Mouse (Mus musculus): ENCODE data around the gene Tle6. TPM values are rescaled to one million over a fixed set of nuclear protein-coding genes. Genes with fewer than 3 reads are reported as not detected.

Gene Tle6
- total RNA-seq, 4 experiments from 2014 or later, result 10.3 to 17.2 (median 14.0) TPM

DNA sequence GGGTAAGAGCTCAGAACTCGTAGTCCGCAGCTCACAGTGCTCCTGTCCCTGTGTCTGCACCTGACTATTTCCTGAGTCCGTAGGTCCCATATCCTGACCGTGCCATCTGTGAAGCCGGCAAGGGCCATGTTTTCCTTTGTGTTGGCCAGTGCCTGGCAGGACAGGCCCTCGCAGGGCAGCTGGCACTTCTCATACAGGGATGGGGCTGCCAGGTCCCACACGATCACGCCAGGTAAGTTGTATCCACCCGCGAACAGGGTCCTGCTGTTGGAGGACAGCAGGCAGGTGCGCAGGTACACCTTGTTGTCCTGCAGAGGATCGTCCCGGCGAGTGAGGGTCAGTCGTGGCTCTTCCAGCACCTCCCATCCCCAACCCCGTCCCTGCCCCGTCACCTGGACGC is 6.9 kb downstream of the Tle6 start:
- no peak for DNase-seq (ENCODE audit: low spot score in 2 of 2)

DNA sequence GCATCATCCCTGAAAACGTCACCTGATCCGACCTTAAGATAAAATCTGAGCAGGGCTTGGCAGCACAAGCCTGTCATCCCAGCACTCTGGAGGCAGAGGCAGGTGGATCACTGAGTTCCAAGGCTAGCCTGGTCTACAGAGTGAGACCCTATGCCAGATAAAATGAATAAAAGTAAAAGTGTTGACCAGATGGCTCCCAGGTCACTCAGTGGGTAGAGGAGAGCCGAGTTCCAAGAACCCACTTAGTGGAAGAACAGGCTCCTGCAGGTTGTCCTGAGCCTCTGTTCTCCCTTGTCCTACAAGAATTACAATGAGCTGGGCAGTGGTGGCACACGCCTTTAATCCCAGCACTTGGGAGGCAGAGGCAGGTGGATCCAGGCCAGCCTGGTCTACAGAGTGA is 7.7 kb downstream of the Tle6 start:
- no peak for DNase-seq (ENCODE audit: low spot score in 2 of 2)

DNA sequence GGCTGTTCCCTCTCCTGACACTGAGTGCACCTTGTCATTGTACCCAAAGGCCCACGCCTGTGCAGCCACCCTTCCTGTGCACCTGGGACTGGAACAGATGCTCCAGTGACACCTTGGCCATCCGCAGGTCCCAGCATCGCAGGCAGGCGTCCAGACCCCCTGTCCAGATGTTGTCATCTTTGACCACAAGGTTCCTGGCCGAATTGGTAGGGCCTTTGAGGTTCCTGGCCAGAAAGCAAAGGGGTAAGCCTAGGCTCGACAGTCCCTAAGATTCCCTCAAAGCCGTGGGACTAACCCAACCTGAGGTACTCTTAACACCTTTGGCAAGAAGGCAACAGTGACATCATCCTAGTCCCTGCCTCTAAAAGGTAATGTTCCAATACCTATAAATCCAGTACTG is 8.2 kb downstream of the Tle6 start:
- no peak for DNase-seq (ENCODE audit: low spot score in 2 of 2)

DNA sequence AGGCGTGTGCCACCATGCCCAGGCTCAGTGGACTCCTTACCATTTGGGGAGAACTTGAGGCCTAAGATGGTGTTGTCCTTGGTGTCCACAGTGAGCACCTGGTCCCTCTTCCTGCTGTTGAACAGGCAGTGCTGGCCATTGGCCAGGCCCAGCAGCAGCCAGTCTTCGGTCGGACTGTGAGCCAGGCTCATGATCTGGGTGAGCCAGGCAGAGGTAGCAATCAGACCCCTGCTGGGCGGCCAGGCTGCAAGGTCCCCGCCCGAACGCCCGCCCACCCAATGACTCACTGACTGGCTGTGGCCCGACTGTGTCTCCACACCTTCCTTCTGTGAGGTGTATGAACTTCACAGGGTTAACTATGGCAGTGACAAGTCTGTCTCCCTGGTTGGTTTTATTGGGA is 9.0 kb downstream of the Tle6 start:
- no peak for DNase-seq (ENCODE audit: low spot score in 2 of 2)

DNA sequence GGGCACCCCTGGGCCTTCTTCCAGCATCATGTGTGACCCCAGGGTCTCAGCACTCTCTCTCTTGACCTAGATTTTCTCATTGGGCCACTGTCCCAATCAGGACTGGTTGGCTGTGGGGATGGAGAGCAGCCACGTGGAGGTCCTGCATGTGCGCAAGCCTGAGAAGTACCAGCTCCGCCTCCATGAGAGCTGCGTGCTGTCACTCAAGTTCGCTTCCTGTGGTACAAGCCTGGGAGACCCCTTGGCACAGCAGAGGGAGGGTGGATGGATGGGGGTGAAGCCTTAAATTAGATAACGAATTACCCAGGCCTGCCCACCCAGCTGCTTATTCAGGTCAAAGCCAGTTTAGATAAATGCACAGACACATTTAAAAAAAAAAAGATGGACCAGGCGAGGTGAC is 12.1 kb downstream of the Tle6 start:
- DNase-seq (ENCODE audit: low spot score in 2 of 2), result no peak

DNA sequence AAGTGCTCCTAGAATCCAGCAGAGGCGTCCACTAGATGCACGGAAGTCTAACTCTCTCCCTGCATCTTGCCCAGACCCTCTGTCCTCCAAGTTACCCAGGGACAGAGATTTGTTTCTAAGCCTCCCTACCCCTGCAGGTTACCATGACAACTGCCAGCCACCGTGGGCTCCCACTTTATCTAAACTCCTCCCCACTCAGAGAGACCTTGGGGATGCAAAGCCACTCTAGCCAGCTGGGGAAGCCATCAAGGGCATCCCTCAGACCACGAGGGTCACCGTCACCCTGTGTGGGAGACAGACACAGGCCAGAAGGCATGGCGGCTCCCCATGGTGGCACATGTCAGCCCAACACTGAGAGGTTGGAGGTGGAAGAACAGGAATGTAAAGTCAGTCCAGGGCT is 17.5 kb downstream of the Tle6 start:
- DNase-seq (ENCODE audit: low spot score in 2 of 2), result no peak

DNA sequence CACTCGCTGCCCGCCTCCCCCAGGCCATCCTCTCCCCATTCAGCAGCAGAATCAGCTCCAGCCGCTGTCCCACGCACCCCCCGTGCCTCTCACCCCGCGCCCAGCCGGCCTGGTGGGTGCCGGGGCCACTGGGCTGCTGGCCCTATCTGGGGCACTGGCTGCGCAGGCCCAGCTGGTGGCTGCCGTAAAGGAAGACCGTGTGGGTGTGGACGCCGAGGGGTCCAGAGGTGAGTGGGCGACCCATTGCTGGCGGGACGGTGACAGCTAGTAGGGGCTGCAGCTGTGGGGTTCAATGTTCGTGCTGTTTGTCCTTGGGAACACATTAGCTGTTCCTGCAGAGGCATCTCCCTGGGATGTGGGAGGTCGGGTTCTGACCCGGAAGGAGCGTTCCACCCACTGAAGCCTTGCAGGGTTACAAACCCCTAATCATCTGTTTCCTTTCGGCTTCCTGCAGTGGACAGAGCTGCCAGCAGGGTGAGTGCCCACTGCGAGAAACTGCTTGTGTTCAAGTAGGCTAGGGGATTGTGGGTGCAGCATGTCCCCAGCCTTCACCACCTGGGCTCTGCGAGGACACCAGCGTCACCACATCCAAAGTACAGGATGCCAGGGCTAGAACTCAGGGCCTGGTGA is 20.3 kb downstream of the Tle6 start:
- DNase-seq (ENCODE audit: low spot score in 2 of 2), result no peak

DNA sequence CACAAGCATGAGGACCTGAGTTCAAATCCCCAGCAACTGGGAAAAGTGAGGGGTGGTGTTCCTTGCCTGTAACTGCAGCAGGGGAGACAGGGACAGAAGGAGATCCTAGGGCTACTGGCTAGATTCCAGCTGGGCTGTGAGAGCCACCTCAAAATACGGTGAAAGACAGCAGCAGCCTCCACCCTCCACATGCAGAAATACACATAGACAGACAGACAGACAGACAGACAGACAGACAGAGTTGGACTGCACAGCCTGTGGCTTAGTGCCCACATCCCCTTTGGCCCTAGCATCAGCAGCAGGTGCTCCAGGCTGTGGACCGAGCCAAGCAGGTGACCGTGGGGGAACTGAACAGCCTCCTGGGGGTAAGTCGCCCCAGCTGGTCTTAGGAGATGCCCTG is 20.9 kb downstream of the Tle6 start:
- DNase-seq (ENCODE audit: low spot score in 2 of 2), result no peak

DNA sequence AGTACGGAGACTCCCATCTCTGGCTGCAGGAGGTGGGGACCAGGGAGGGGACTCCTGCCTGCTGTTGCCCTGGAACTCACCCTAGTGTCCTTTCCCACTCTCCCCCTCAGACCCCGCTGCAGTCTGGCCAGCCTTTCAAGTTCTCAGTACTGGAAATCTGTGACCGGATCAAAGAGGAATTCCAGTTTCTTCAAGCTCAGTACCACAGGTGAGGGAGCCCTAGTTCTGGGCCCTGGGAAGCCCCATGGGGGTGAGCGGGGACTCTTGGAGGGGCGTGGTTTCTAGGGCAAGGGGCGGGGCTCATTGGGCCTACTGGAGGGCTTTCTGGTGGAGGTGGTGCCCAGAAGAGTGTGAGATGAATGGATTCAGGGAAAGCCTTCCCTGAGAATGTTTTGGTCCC is 25.2 kb downstream of the Tle6 start:
- DNase-seq (ENCODE audit: low spot score in 2 of 2), result no peak

DNA sequence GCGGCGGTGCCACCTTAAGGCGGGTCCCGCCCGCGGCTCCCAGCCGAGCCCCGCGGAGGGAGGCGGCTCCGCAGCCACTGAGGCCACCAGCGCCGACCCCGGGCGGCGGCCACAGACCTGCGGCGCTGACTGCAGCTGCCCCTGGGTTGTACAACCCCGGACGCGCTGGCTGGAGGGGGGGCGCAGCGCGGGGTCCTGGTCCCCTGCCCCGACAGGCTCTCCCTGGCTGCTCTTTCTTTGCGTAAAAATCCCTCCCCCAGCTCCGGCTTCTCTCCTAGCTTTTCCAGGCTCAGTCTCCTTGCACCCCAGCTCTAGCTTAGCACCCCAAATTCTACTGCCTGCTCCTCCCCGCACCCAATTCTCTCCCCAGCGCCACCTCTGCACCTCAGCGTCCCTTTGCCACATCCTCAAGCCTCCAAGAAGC is 25.7 kb downstream of the Tle6 start:
- DNase-seq (ENCODE audit: low spot score in 2 of 2), result no peak

DNA sequence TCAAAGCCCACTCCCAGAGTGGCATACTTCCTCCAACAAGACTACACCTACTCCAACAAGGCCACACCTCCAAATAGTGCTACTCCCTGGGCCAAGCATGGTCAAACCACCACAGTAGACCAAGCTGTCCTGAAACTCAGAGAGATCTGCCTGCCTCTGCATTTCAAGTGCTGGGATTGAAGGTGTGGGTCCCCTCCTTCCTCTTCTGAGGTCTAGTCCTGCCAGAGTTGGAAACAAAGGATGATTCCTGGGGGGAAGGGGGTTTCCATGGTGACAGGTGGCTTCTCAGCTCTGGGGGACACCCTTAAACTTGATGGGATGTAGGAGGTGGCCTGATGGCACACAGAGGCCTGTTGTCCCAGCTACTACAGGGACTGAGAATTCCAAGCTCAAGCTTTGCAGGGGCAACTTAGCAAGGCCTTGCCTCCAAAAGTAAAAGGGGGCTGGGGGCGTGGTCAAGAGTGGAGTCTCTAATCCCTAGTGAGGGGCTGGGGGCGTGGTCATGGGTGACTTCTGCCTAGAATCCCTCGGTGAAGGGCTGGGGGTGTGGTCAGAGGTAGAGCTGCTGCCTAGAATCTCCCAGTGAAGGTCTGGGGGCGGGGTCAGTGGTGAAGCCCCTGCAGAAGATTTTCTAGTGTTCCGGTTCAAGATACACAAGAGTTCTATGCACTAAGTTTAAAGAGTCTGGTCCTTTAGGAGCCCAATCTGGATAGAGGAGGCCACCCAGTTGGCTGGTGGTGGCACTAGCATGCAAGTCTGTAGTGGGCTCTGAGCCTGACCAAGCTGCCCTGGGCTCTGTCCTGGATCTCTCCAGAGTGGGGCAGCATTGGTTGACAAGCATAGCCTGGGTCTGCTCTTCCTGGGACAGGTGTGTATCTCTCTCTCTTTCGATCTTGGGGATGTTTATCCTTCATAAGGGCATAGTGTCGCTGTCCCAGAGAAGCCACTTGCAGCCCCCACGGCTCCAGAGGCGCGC is 26.5 kb downstream of the Tle6 start, which contains the start of gene Tle2:
Gene Tle2, plus strand, starts transcription at position 481 of the 976 bp plus-strand sequence.
- no peak for DNase-seq (ENCODE audit: low spot score in 2 of 2)

DNA sequence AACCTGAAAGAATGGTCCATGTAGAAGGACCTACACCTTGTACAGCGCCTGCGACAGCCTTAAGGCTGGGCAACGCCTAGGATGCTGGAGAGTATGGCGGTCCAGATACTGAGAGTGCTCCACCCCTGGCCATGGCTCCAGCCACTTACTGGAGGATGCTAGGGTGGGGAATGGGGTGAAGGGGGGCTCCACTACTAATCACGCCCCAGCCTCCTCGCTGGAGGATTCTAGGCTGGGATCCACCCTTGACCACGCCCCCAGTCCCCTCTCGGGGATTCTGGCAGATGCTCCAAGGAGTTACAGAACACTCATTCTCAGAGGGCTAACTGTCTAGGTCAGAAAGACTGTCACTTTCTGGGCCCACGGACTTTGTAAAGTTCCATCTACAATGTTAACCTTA is 27.9 kb downstream of the Tle6 start:
- DNase-seq (ENCODE audit: low spot score in 2 of 2), result no peak

DNA sequence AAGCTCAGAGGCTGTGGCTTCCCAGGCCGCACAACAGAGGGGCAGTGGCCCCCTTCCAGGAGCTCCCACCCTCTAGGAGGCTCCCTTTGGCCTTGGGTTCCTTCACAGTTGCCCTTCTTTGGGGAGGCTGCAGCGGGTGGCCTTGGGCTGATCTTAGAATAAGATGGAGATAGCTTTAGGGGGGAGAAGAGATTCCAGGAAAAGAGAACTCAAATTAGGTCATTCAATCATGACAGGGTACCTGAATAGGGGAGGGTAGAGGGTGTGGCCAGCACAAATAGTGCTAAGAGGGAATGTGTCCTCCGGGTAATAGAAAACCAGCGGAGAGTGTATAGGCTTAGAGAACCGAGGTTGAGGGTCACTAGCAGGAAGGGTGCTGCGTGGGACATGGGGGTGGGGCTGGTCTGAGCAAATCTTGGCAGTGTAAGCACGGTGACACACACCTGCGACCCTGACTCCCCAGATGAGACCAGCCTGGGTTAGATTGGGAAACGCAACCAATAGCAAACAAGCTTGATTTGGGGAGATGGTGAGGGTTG is 28.7 kb downstream of the Tle6 start:
- DNase-seq (ENCODE audit: low spot score in 2 of 2), result no peak

DNA sequence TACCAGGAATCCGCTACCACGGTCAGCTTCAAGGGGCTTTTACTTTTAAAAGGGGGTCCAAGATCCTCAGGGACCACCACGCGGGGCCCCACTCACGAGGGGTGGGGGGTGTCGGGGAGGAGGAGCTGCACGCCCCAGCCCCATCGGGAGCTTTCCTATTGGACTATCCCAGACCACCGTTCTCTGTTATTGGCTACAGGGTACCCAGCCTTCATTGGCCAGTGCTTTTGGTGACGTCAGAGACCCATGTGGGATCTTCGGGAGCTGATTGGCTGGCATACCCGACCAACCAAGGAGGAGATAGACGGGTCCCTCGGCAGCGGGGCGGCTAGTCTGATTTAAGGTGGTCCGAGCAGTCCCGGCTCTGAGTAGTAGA is 29.4 kb downstream of the Tle6 start:
- peak; percentile 97 to 99 for DNase-seq (ENCODE audit: low spot score in 2 of 2)

DNA sequence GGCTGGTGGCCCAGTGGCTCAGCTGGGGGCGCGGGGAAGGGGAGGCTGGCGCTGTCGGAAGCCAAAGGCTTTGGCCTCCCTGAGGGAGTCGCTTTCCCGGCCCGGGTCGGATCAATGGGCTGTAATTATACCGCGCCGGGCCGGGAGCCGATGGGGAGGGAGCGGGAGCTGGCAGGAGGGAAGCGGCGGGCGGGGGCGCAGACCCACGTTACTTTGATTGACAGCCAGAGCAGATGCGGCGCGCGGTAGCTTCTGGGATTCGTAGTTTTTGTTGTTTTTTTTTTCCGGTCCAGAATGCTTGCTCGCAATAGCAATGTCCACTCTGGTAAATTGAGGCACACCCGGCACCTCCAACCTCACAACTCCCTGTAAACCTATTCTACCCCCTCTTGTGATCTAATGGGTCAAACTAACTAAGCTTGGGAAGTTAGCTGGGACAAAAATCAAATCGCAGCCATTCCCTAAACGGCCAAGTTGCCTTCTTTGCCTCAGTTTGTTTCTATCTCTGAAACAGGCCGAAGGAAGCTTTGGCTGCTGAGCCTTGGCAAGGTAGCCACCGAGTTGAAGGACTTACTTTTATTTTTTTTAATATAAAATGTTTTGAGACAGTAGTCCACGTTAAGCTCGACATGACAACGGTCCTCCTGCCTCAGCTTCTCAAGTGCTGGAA is 29.9 kb downstream of the Tle6 start:
- peak; percentile 81 to 96 for DNase-seq (ENCODE audit: low spot score in 2 of 2)

DNA sequence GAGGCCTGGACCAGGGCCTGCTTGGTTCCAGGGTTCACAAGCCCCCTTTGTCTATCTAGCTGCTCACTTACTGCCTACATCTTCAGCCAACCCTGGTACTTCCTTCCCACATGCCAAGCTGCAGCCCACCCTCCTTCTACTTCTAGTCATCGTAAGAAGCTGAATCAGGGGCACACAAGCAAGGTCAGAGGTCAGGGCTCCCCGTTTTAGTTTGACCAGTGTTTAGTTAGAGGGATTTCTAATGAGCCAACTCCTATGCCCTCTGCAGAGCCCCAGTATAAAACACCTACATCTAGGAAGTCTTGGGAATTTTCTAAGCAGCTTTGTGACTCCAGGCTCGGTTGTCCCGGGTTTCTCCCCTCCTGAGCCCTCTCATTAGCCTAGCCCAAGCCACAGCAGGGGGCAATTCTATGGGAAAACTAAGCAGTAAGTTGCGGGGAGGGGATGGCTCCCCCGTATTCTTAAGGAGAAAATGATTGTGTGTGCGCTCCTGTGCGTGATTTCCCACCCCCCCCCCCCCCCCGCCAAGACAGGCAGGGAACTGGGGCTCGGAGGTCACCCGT is 30.6 kb downstream of the Tle6 start:
- DNase-seq (ENCODE audit: low spot score in 2 of 2), result no peak

DNA sequence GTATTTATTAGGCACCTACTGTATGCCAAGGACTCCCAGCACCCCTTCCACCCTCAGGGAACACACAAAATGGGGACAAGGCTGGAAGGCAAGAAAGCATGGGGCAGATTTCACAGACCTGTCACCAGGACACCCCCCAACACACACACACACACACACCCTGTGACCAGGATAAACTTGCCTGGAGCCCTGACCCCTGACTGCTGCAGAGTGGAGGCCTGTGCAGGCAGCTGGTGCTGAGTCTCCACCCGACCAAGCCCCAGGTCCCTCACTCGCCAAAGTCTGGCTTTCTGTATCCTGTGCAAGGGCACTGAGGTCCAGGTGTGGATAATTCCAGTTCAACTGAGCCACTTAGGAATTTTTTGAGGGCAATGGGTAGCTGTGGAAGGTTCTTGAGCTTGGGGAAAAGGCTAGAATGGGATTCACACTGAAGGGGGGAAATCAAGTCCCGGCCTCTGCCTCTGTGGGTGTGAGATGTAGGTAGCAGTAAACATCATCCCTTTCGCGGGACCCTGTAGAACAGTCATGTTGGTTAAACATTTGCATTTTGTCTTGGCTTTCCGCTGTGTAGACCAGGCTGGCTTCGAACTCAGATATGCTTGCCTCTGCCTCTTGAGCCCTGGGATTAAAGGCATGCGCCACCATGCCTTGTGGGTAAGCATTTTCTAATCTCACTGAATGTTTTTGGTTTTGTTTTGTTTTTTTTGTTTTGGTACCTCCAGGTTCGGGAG is 31.2 kb downstream of the Tle6 start:
- no peak for DNase-seq (ENCODE audit: low spot score in 2 of 2)

DNA sequence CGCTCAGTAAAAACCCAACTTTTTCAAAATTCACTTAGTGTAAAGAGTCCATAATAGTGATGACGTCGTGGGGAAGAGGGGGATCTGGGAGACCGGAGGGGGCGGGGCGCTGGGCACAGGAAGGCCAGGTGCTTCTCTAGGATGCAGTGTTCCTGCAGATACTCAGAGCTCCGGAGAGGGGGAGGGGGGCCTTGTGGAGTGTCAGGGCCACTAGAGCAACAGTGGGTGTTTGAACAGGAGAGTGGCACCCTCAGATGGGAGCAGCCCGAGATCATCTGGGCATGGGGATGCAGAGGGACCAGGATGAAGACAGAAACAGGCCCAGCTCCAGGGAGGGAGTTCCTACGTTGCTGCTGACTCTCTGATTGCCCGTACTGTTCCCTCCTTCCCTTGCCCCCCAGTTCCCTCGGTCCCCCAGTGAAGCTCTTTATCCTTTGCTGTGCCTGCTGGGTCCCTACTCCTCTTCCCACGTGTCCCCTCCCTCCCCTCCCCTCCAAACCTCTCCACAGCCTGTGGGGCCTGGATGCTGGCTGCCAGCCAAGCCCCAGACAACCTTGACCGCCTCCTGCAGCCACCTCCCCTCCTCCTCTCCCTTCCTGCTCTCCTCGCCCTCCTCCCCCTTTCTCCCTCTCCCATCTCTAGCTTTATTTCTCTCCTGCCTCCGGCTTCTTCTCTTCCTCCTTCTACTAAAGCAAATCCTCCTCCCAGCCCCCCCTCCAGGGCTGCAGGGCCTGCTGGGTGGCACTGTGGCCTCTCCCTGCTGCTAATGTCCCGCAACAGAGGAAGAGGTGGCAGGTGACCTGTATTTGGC is 32.3 kb downstream of the Tle6 start:
- DNase-seq (ENCODE audit: low spot score in 2 of 2), result no peak

DNA sequence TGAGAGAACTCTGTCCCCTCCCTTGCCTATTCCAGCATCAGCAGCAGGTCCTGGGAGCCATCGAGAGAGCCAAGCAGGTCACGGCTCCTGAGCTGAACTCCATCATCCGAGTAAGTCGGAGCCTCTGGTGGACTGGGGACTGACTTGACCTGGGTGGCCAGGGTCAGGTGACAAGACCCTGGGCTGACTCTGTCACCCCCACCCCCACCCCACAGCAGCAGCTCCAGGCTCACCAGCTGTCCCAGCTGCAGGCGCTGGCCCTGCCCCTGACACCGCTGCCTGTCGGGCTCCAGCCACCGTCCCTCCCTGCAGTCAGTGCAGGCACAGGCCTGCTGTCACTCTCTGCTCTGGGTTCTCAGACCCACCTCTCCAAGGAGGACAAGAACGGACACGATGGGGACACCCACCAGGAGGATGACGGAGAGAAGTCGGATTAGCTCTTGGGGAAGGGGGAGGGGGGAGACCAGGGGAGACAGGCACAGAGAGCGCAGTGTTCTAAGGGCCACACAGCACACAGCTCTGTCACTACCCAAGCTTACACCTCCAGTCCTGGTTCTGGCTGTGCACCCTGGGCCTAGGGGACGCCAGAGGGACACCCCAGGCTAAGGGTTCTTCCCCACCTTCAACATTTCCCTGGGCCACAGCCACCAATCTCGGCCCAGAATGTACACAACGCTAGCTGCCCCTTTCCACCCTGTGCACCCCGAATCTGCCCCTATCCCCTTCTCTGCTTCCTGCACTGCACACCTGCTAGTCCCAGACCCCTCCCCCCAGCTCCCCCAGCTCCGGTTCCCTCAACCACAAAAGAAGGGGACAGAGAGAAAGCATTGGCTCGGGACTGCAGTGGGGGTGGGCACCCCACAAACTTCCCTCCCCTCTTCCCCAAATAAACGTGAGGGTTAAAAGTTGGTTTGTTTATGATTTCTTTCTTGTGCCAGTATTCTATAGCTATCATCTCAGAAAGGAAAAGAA is 35.3 kb downstream of the Tle6 start:
- no peak for DNase-seq (ENCODE audit: low spot score in 2 of 2)
